Mouse (Mus musculus) ES-Bruce4 (cell line): ENCODE measurements around the gene Trub1. TPM values are rescaled to one million over a fixed set of nuclear protein-coding genes. Genes with fewer than 3 reads are reported as not detected.

ENCODE experiments used
- H3K27ac ChIP-seq: 2 replicates; pipeline ENCODE4 v1.5.1; 2012; ENCODE audit warnings: low read length, inconsistent platforms; ENCODE audit not compliant: insufficient read depth
- H3K27me3 ChIP-seq: 2 replicates; pipeline ENCODE4 v1.6.1; 2012; ENCODE audit warnings: mild to moderate bottlenecking, low read length, inconsistent platforms; ENCODE audit not compliant: control insufficient read depth, poor library complexity, insufficient read depth, severe bottlenecking
- H3K36me3 ChIP-seq: 2 replicates; pipeline ENCODE4 v1.6.1; 2012; ENCODE audit warnings: inconsistent platforms, mild to moderate bottlenecking, low read length, moderate library complexity; ENCODE audit not compliant: control insufficient read depth, poor library complexity, insufficient read depth, severe bottlenecking
- H3K4me1 ChIP-seq: one replicate; pipeline ENCODE4 v1.8.1; 2011; ENCODE audit warnings: low read length; ENCODE audit not compliant: control insufficient read depth, insufficient read depth
- H3K4me3 ChIP-seq: 2 replicates; pipeline ENCODE4 v1.5.1; 2011; ENCODE audit warnings: low read depth, mild to moderate bottlenecking, low read length
- H3K9ac ChIP-seq: 2 replicates; pipeline ENCODE4 v1.6.1; 2012; ENCODE audit warnings: low read depth, mild to moderate bottlenecking, inconsistent platforms; ENCODE audit not compliant: poor library complexity, severe bottlenecking
- H3K9me3 ChIP-seq: replicated peaks from 2 replicates; pipeline ENCODE4 v1.6.1; 2012; ENCODE audit warnings: mild to moderate bottlenecking, low read length, inconsistent platforms; ENCODE audit not compliant: control insufficient read depth, poor library complexity, insufficient read depth, severe bottlenecking
- CTCF ChIP-seq: IDR thresholded peaks from one replicate; pipeline ENCODE4 v1.8.1; 2011; ENCODE audit warnings: low read depth, low read length
- EP300 ChIP-seq: IDR thresholded peaks from 2 replicates; pipeline ENCODE4 v1.6.1; 2011; ENCODE audit warnings: low read depth, low read length; ENCODE audit not compliant: insufficient read depth
- POLR2A ChIP-seq: IDR thresholded peaks from one replicate; pipeline ENCODE4 v1.8.1; 2011; ENCODE audit warnings: low read length; ENCODE audit not compliant: insufficient read depth
- polyA plus RNA-seq: library from polyadenylated mRNA; stranded (reverse); fragments of >200 nt; gene quantifications from 2 replicates; pipeline ENCODE4 v1.2.4, GENCODE M21; 2011; ENCODE audit warnings: low read depth; ENCODE audit not compliant: missing spikeins, insufficient read depth, insufficient read length

Gene Trub1
- polyA plus RNA-seq, 1 experiment: 42.4 TPM

GRCm38 (mm10) chr19:57479886-57480655 lies 27.4 kb downstream of the Trub1 start:
- H3K9me3 ChIP-seq: no peaks in the 10 kb centered on the region
- H3K4me3 ChIP-seq: no peak overlapping the region
- H3K4me1 ChIP-seq: no peaks in the 10 kb centered on the region
- H3K9ac ChIP-seq: no peak overlapping the region
- no peak for TF ChIP-seq CTCF
- TF ChIP-seq EP300: no peak
- TF ChIP-seq POLR2A: no peak
- no peaks in the 10 kb centered on the region for H3K36me3 ChIP-seq
- no peaks in the 10 kb centered on the region for H3K27me3 ChIP-seq
- H3K27ac ChIP-seq: no peak overlapping the region

DNA sequence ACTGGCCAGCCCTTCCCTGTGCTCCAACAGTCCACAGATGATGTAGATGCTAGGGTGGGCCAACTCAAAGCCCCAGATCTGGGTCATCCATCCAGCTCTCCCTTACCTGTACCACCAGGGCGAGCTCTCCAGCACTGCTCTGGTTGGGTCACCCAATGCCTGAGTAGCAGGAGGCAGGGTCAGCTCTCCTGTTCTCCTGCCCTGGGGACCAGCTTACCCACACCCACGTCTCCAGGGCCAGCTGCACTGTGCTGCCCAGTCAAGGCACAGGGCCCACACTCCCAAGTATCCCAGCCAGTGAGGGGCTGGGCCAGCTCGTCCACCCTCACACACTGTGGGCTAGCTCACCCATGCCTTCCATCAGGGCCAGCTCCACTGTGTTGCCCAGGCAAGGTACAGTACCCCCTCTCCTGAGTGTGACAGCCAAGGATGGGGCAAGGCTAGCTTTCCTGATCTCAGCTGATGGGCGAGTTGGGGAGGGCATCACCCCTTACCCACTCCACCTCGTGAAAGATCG lies 29.1 kb downstream of the Trub1 start:
- H3K27ac ChIP-seq: no peak overlapping the region
- H3K36me3 ChIP-seq: no peaks in the 10 kb centered on the region
- H3K9ac ChIP-seq: no peak overlapping the region
- TF ChIP-seq POLR2A (no peak), EP300 (no peak), CTCF (no peak)
- no peaks in the 10 kb centered on the region for H3K9me3 ChIP-seq
- no peaks in the 10 kb centered on the region for H3K27me3 ChIP-seq
- no peak overlapping the region for H3K4me3 ChIP-seq
- H3K4me1 ChIP-seq: no peaks in the 10 kb centered on the region

GRCm38 (mm10) chr19:57482815-57483214 lies 30.1 kb downstream of the Trub1 start:
- Histone ChIP-seq H3K27ac (no peak overlapping the region), H3K27me3 (no peaks in the 10 kb centered on the region), H3K9me3 (no peaks in the 10 kb centered on the region), H3K36me3 (no peaks in the 10 kb centered on the region), H3K4me3 (no peak overlapping the region), H3K4me1 (no peaks in the 10 kb centered on the region), H3K9ac (no peak overlapping the region)
- TF ChIP-seq EP300 (no peak), CTCF (peak; percentile 75), POLR2A (no peak)

DNA sequence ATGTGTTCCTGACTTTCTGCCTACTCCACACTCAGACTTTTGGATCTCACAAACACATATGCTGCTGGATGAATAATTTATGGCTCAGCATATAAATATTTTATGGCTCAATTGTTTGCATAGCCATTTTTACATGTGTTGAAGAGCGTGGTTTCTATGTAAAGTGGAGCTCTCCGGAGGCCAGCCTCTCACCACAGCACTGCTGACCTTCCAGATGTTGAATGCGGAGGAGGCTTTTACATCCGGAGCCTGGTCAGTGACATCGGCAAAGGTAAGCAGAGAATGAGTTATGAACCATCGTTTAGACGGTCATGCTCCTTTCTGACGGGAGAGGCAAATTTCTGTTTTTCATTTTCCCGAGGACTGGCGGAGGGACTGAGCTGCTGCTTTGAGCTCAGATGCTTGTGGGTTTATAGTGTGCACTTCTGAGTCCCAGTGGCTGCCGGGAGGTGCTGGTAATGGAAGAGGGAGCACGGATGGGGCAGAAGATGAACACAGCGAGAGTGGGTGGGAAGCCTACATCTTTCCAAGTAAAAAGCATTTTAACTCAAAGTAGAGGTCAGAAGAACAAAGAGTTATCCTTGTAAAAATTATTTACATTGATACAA lies 34.4 kb downstream of the Trub1 start:
- TF ChIP-seq EP300 (no peak), POLR2A (no peak), CTCF (no peak)
- Histone ChIP-seq H3K4me3 (no peak overlapping the region), H3K4me1 (no peaks in the 10 kb centered on the region), H3K27me3 (no peaks in the 10 kb centered on the region), H3K27ac (no peak overlapping the region), H3K9me3 (no peaks in the 10 kb centered on the region), H3K36me3 (no peaks in the 10 kb centered on the region), H3K9ac (no peak overlapping the region)

DNA sequence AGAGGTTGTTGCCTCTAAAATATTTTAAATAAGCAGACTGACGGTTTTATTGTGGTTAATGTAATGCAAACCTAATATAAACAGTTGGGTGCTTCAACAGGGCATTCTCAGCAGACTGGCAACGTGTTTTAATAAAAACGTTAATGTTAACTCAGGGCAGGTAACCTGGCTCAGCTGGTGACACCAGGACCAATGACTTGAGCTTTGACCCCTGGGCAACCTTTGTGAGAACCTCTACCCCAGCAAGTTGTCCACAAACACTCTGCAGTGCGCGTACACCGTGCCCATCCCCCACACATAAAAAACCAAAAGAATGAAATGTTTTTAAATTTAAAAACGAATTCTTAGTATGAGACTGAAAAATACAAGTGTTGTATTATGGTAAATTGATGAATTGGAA lies 36.8 kb downstream of the Trub1 start:
- H3K27me3 ChIP-seq: no peaks in the 10 kb centered on the region
- H3K4me3 ChIP-seq: no peak overlapping the region
- H3K9me3 ChIP-seq: no peaks in the 10 kb centered on the region
- no peaks in the 10 kb centered on the region for H3K4me1 ChIP-seq
- TF ChIP-seq CTCF (no peak), EP300 (no peak), POLR2A (no peak)
- H3K27ac ChIP-seq: no peak overlapping the region
- no peak overlapping the region for H3K9ac ChIP-seq
- H3K36me3 ChIP-seq: no peaks in the 10 kb centered on the region

DNA sequence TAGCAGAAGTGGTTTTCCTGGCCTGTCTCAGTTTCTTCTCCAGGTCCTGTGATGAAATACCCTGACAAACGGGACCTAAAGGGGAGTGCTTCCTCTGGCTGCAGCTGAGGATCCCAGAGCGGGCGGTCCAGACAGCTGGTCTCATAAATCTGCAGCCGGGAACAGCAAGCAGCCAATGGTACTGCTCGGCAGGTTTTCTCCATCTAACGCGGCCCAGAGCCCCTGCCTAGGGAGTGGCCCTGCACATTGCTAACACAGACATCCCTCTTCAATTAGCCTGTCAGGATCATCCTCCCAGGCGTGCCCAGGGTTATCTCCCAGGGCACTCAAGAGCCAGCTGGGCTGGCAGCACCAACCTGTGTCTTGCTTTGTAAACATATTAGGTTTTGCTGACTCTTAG lies 38.3 kb downstream of the Trub1 start:
- no peak overlapping the region for H3K9ac ChIP-seq
- no peak overlapping the region for H3K27ac ChIP-seq
- H3K9me3 ChIP-seq: no peaks in the 10 kb centered on the region
- H3K4me3 ChIP-seq: no peak overlapping the region
- H3K4me1 ChIP-seq: no peaks in the 10 kb centered on the region
- H3K36me3 ChIP-seq: no peaks in the 10 kb centered on the region
- TF ChIP-seq EP300 (no peak), POLR2A (no peak), CTCF (no peak)
- no peaks in the 10 kb centered on the region for H3K27me3 ChIP-seq
